Mouse (Mus musculus) thymus, adult 2 months (tissue): ENCODE measurements around the gene Gas7. TPM values are rescaled to one million over a fixed set of nuclear protein-coding genes. Genes with fewer than 3 reads are reported as not detected.

Experiments used
- DNase-seq: peaks from one replicate; pipeline ENCODE4 v3.0.0; 2021
- H3K27ac ChIP-seq: fragments of 200-500 bp; 2 replicates; pipeline ENCODE4 v1.5.1; 2012; ENCODE audit warnings: low read length, control low read depth; ENCODE audit not compliant: control insufficient read depth, insufficient read depth
- H3K27me3 ChIP-seq: fragments of 200-500 bp; 2 replicates; pipeline ENCODE4 v1.6.1; 2012; ENCODE audit warnings: mild to moderate bottlenecking, low read length, moderate library complexity, mixed read lengths; ENCODE audit not compliant: control insufficient read depth, insufficient read depth
- H3K36me3 ChIP-seq: fragments of 200-500 bp; 2 replicates; pipeline ENCODE4 v1.6.1; 2012; ENCODE audit warnings: mild to moderate bottlenecking, low read length, moderate library complexity; ENCODE audit not compliant: control insufficient read depth, insufficient read depth
- H3K4me1 ChIP-seq: fragments of 200-500 bp; replicated peaks from 2 replicates; pipeline ENCODE4 v1.6.1; 2012; ENCODE audit warnings: low read length; ENCODE audit not compliant: control insufficient read depth, insufficient read depth
- H3K4me3 ChIP-seq: fragments of 200-500 bp; 2 replicates; pipeline ENCODE4 v1.5.1; 2012; ENCODE audit warnings: mild to moderate bottlenecking, low read length, control low read depth, moderate library complexity; ENCODE audit not compliant: control insufficient read depth, insufficient read depth
- CTCF ChIP-seq: fragments of 200-500 bp; IDR thresholded peaks from 2 replicates; pipeline ENCODE4 v1.5.1; 2012; ENCODE audit warnings: mild to moderate bottlenecking, control low read depth, low read length, moderate library complexity, borderline replicate concordance; ENCODE audit not compliant: control insufficient read depth, poor library complexity, insufficient read depth; ENCODE audit errors: extremely low read depth
- POLR2A ChIP-seq: fragments of 200-500 bp; IDR thresholded peaks from 2 replicates; pipeline ENCODE4 v1.6.1; 2012; ENCODE audit warnings: mild to moderate bottlenecking, low read length, control low read depth, moderate library complexity; ENCODE audit not compliant: control insufficient read depth, poor library complexity, insufficient read depth; ENCODE audit errors: extremely low read depth
- WGBS: fragments of 180-500 bp; shearing (Covaris S2); methylation state at CpG from one replicate; pipeline ENCODE4 v1.1.7; 2018; 5-methylcytosine and 5-hydroxymethylcytosine counted together
- polyA plus RNA-seq: library from polyadenylated mRNA; depleted of rRNA; stranded (reverse); fragments of >200 nt; gene quantifications from 2 replicates; pipeline ENCODE4 v1.2.3, GENCODE M21; 2012

Gene Gas7
- polyA plus RNA-seq, 1 experiment = 5.0 TPM

DNA sequence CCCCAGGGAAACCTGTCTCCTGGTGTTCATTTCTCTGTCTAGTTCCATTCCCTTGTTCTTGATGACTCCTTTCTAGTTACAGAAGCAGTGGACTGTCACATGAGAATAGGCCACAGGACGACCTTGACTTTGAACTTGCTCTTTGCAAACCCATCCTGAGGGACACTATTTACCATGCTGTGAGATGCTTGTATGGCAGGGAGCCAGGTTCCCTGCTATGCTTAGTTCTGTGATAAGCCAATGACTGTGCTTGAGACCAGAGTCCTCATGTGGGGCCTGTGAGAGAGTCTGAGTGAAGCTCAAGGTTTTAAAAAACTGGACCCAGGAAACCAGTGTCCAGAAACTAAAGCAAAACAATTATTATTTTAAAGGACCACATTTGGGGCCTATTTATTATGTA, 81.2 kb downstream of the Gas7 start:
- WGBS = 81% methylated on average over 1 of the region's 1 CpGs
- TF ChIP-seq POLR2A = no peak
- no peak for TF ChIP-seq CTCF
- Histone ChIP-seq H3K27ac (no peak overlapping the region), H3K4me3 (no peak overlapping the region), H3K36me3 (no peaks in the 10 kb centered on the region), H3K27me3 (no peaks in the 10 kb centered on the region), H3K4me1 (no peaks in the 10 kb centered on the region)
- DNase-seq = no peak

DNA sequence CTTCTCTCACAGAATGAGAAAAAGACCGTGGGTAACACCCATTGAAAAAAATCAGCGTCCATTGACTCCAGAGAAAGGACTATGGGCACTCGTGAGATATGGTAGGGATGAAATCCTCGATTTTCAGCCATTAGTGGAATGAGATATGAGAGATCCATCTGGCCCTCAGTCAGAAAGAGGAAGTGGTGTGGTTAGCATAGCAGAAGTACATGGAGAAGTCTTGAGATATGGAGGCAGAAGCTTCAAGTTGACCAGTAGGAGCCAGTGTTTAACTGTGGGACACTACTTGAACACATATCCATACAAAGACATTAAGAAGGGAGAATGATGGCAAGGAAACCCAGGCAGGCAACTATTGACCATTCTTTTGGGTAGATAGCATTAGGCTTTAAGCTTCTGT, 82.1 kb downstream of the Gas7 start:
- TF ChIP-seq POLR2A = no peak
- Histone ChIP-seq H3K27ac (no peak overlapping the region), H3K4me3 (no peak overlapping the region), H3K4me1 (no peaks in the 10 kb centered on the region), H3K27me3 (no peaks in the 10 kb centered on the region), H3K36me3 (no peaks in the 10 kb centered on the region)
- no peak for DNase-seq
- WGBS = 49% methylated on average over 4 of the region's 4 CpGs

DNA sequence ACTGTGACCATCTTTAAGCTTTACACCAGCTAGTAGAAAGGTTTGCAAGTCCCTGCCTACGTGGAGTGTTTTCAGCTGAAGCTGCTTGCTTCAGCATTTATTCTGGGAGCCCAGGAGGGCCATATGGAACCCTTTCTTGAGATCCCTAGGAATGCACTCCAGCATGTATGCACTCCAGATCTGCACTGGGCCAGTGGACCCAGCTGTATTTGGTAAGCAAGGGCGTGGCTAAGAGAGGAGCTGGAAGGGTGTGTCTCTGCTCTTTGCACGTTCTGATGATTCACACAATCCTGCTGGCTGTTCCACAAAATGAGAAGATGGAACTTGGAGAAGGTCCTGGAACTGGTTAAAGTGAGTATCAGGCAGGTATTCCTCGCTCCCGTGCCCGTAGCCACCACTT, 83.3 kb downstream of the Gas7 start:
- Histone ChIP-seq H3K36me3 (no peaks in the 10 kb centered on the region), H3K27ac (no peak overlapping the region), H3K4me3 (no peak overlapping the region), H3K27me3 (no peaks in the 10 kb centered on the region), H3K4me1 (no peaks in the 10 kb centered on the region)
- WGBS = 87% methylated on average over 6 of the region's 6 CpGs
- TF ChIP-seq CTCF = no peak
- TF ChIP-seq POLR2A = no peak
- DNase-seq = no peak

DNA sequence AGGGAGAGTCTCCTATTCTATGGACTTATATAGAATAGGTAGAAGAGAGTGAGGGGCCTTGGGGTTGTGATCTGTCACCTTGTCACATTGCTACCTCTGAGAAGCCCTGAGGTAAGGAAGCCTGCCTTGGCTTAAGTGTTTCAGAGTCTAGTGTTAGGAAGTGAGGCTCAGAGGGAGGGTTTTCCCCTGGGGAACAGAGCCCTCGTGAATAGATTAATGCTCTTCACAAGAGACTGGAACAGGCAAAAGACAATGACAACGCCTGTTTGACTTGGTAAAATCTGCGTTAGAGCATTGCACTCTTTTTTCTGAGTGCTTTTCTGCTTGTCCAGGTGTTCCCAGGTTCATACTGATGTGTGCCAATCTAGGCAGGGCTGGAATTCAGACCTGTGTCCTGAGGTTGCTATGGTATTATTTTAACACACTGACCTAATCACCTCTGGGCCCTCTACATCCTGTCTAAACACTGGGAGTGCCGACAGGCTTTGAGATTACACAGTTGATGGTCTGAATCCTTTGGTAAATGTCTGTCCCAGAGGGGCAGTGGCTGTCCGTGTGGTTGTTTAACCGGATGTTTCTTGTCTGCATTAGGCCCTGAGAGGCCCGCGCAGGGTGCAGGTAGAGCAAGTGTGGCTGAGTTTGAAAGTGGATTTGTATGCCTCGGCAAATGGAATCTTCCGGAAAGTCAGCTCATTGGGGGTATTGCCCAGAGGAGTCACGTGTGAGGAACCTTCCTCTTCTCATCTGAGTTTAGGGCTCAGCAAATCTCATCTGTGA, 89.6 kb downstream of the Gas7 start:
- Histone ChIP-seq H3K4me3 (no peak overlapping the region), H3K27me3 (no peaks in the 10 kb centered on the region), H3K27ac (no peak overlapping the region), H3K4me1 (no peaks in the 10 kb centered on the region), H3K36me3 (no peaks in the 10 kb centered on the region)
- no peak for DNase-seq
- TF ChIP-seq CTCF = no peak
- TF ChIP-seq POLR2A = no peak
- 80% methylated on average over 11 of the region's 11 CpGs for WGBS

DNA sequence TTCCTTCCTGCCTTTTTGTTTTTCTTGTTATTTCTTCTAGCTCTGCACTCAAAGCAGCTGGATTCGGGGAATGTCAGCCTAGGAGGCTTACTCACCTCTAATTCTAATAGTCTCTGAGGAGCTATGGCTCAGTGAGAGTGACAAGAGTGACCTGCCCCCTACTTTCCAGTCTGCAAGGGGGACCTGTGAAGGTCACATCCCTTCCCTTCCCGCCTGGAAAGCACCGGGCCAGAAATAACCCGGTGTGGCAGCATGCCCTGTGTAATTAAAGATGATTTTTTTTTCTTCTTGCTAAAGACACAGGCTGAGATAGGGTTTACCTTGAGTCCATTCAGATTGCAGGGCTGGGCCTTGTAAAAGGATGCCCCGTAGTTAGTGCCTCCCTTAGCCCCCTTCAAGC, 91.3 kb downstream of the Gas7 start:
- Histone ChIP-seq H3K4me3 (no peak overlapping the region), H3K4me1 (no peaks in the 10 kb centered on the region), H3K27me3 (no peaks in the 10 kb centered on the region), H3K36me3 (no peaks in the 10 kb centered on the region), H3K27ac (no peak overlapping the region)
- no peak for DNase-seq
- TF ChIP-seq POLR2A (no peak), CTCF (no peak)
- 80% methylated on average over 5 of the region's 5 CpGs for WGBS

DNA sequence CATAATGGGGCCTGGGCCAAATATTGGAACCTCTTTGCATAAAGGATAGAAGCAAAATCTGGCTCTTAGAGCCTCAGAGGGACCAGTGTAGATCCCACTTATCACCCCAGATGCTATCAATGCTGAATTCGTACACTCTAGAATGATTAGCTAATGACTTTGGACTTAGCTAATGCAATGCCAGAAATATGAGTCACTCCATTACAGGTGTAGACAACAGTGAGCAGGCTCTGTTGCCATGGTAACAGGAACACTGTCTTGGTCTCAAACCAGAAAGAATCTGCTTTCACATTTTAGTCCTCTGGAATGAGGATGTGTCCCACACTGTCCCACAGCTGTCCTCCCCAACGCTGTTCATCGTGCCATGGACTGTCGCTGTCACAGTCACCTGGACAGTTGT, 94.1 kb downstream of the Gas7 start:
- DNase-seq = no peak
- 90% methylated on average over 4 of the region's 4 CpGs for WGBS
- H3K27me3 ChIP-seq = no peaks in the 10 kb centered on the region
- no peak overlapping the region for H3K4me3 ChIP-seq
- H3K4me1 ChIP-seq = no peaks in the 10 kb centered on the region
- H3K27ac ChIP-seq = no peak overlapping the region
- TF ChIP-seq CTCF (no peak), POLR2A (no peak)
- no peaks in the 10 kb centered on the region for H3K36me3 ChIP-seq
